ENCODE assay signal across 17 mouse cellular contexts in genomic region chr14:29882666-29883344, GRCm38 (mm10).
DNase-seq lines count a peak whose midpoint lies in the region; ATAC-seq and TF ChIP-seq lines count a peak whose summit lies in the region.
"Had no signal": no experiment of that assay in that cellular context is flagged by ENCODE, and none has a peak within 500 bp of the region (broad histone marks: within the 10 kb centered on the region; RNA-seq: fewer than 3 reads in every experiment).

No protein-coding gene starts in this region.

- TF ChIP-seq CTCF in cortical plate, adult 2 months (IDR thresholded peaks at IDR 0.05; ENCODE audit: extremely low read depth, insufficient read depth, low read length), result no peak

- peak overlapping the region; percentile 90 for H3K27ac ChIP-seq in cortical plate, adult 2 months (ENCODE audit: insufficient read depth, low read length)
- H3K27ac ChIP-seq in limb, embryonic 14.5 days (replicated peaks; ENCODE audit: low read depth, low read length), result 0 out of 2 replicates have a peak overlapping the region, but pooled peaks have one; percentile 33
- H3K27ac ChIP-seq: gastrocnemius, adult 2 months had no signal

- peak; percentile 26 to 65 for DNase-seq in frontal cortex, adult 2 months (ENCODE audit: extremely low spot score in 1 of 2, low spot score in 1 of 2)
- no peak for DNase-seq in frontal cortex, postnatal 14 days (ENCODE audit: low spot score in 2 of 2)
- peak; percentile 63 for DNase-seq in layer of hippocampus, adult 9-11 months
- no peak for DNase-seq in layer of hippocampus, postnatal 36 days
- DNase-seq in limb, embryonic 14.5 days (ENCODE audit: low spot score), result no peak
- no peak for DNase-seq in natural killer cell, adult 2 months (ENCODE audit: low spot score in 2 of 2)
- no peak for DNase-seq in testis, postnatal 10 days (ENCODE audit: low spot score)
- DNase-seq: adrenal gland, postnatal 36 days; B cell, adult 2 months; gastrocnemius, adult 2 months; heart, postnatal 36 days; midbrain, embryonic 14.5 days had no signal

- H3K4me1 ChIP-seq in cortical plate, adult 2 months (ENCODE audit: control insufficient read depth, insufficient read depth, low read length), result peaks cover 10% of the 10 kb centered on the region
- peaks cover 12% of the 10 kb centered on the region for H3K4me1 ChIP-seq in limb, embryonic 14.5 days (ENCODE audit: control insufficient read depth, insufficient read depth, low read length)

- 0 out of 2 replicates have a peak, but pooled peaks have one; percentile 5 for TF ChIP-seq POLR2A in cortical plate, adult 2 months (IDR thresholded peaks at IDR 0.05; ENCODE audit: extremely low read depth, insufficient read depth, low read length)
- no peak for TF ChIP-seq POLR2A in limb, embryonic 14.5 days (IDR thresholded peaks at IDR 0.05; ENCODE audit: borderline replicate concordance, extremely low read depth, insufficient read depth, insufficient read length)

- no peaks in the 10 kb centered on the region for H3K36me3 ChIP-seq in limb, embryonic 14.5 days (ENCODE audit: control insufficient read depth, insufficient read depth, low read length)

- no peak for ATAC-seq in limb, embryonic 14.5 days (ENCODE audit: low FRiP score, low read depth)
- ATAC-seq: inflammation-experienced regulatory T-cells, adult 6 months had no signal

- H3K9me3 ChIP-seq in limb, embryonic 14.5 days (ENCODE audit: control insufficient read depth, low read length), result no peaks in the 10 kb centered on the region

- H3K27me3 ChIP-seq in limb, embryonic 14.5 days (ENCODE audit: control insufficient read depth, insufficient read depth, low read length), result no peaks in the 10 kb centered on the region

- H3K9ac ChIP-seq in limb, embryonic 14.5 days (ENCODE audit: low read depth, low read length, severe bottlenecking), result no peak overlapping the region
- H3K9ac ChIP-seq: lung, embryonic 14.5 days had no signal

- no peak overlapping the region for H3K4me2 ChIP-seq in limb, embryonic 14.5 days (replicated peaks; ENCODE audit: low read depth, low read length, severe bottlenecking)
- H3K4me2 ChIP-seq: heart, embryonic 11.5 days; lung, embryonic 14.5 days had no signal

- 39% methylated on average over 11 of the region's 11 CpGs for WGBS in limb, embryonic 14.5 days

- H3K4me3 ChIP-seq in cortical plate, adult 2 months (ENCODE audit: insufficient read depth, low read length), result no peak overlapping the region
- H3K4me3 ChIP-seq in limb, embryonic 14.5 days (replicated peaks; ENCODE audit: low read length), result no peak overlapping the region
- H3K4me3 ChIP-seq: erythroblast, embryonic 14.5 days; gastrocnemius, adult 2 months had no signal

Comparison
In these comparisons a context has a peak if more than half of its experiments do, and no peak if none do; other contexts are left out.
1. DNase-seq: peak in frontal cortex, adult 2 months (2 of 2) and layer of hippocampus, adult 9-11 months (single experiment); none in frontal cortex, postnatal 14 days (0 of 2), layer of hippocampus, postnatal 36 days (0 of 2), limb, embryonic 14.5 days (single experiment), natural killer cell, adult 2 months (0 of 2) and testis, postnatal 10 days (single experiment).